Mouse (Mus musculus) thymus, adult 2 months (tissue): ENCODE measurements at regions not wholly inside any gene's neighbourhood (a gene's known extent, or its start where the extent isn't known, plus 50 kb on each side); places are given as distances from the start of the nearest gene placed in this dataset.

Experiments
- CTCF ChIP-seq: fragments of 200-500 bp; IDR thresholded peaks from 2 replicates; pipeline ENCODE4 v1.5.1; 2012; ENCODE audit warnings: mild to moderate bottlenecking, control low read depth, low read length, moderate library complexity, borderline replicate concordance; ENCODE audit not compliant: control insufficient read depth, poor library complexity, insufficient read depth; ENCODE audit errors: extremely low read depth
- POLR2A ChIP-seq: fragments of 200-500 bp; IDR thresholded peaks from 2 replicates; pipeline ENCODE4 v1.6.1; 2012; ENCODE audit warnings: mild to moderate bottlenecking, low read length, control low read depth, moderate library complexity; ENCODE audit not compliant: control insufficient read depth, poor library complexity, insufficient read depth; ENCODE audit errors: extremely low read depth

DNA sequence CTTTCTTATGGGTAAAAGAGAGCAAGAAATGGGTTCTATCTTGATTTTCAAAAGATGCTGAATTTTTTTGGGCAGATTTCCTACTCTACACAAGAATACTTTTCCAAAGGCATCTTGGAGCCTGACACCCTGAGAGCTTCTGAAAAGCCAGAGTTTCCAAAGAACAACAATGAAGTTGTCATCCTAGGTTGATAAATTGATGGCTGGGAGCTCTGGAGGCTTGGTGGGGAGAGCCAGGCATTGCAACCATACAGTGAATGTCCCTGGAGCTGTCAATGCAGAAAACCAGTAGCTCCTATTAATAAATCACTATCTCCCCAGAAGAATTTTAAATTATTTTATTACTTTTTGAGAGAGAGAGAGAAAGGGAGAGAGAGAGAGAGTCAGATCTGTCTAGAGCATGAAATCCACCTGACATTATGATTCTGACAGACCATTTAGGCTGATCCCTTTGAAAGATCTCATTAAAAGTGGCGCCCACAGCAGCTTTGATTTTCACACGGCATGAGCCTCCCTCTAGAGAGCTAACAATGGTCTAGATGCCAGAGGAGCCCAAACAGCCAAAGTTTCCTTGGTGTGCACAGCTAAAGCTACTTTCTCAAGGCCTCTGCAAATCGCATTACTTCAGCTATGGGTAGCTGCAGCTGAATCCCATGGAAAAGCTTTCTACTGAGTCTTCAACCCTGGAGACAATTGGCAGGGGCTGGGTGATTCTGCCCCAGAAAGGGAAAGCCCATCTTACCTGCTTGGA, 395.4 kb downstream of the Mllt3 start:
- TF ChIP-seq CTCF = no peak
- TF ChIP-seq POLR2A = no peak
